In the genomic region with DNA sequence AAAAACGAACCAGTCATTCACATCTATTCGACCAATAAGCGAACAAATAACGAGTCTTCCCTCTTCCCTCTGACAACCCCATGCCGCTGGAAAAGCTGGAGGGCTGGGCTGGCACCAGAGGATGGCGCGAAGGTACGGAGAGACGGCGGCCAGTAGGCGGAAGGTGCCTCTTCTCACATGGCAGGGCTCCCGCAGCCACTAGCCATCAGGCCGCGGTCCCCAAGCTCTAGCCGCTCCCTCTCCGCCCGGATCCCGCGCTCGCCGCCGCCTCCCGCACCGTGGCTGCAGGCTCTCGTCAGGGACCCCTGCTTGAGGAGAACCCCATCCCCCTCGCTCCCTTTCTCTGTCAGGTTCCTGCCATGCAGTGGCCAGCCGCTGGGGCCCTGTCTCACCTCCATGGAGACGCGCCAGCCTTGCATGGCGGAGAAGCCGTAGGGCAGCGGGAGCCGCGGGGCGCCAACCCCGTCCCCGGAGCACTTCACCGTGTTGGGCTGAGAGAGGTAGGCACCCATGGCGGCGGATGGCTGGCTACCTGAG, we compare ENCODE assay signal across 8 mouse cellular contexts. TPM values are rescaled to one million over a fixed set of nuclear protein-coding genes. Genes with fewer than 3 reads are reported as not detected.
A peak's percentile ranks its signal among the peaks of the same experiment; 100 is the strongest.
DNase-seq lines count a peak whose midpoint lies in the region; ATAC-seq lines count a peak whose summit lies in the region.

No protein-coding gene starts in this region.

- no peaks in the 10 kb centered on the region for H3K9me3 ChIP-seq in forebrain, embryonic 12.5 days
- H3K9me3 ChIP-seq in intestine, embryonic 16.5 days (ENCODE audit: control insufficient read depth, low read length) = no peaks in the 10 kb centered on the region

- peak overlapping the region; percentile 98 for H3K4me3 ChIP-seq in forebrain, embryonic 12.5 days (replicated peaks)
- H3K4me3 ChIP-seq in intestine, embryonic 16.5 days (ENCODE audit: low read length) = peak overlapping the region; percentile 76

- H3K4me1 ChIP-seq in forebrain, embryonic 12.5 days = peaks cover 9% of the 10 kb centered on the region
- H3K4me1 ChIP-seq in intestine, embryonic 16.5 days (ENCODE audit: control insufficient read depth, insufficient read depth, low read length) = peaks cover 10% of the 10 kb centered on the region

- H3K4me2 ChIP-seq in forebrain, embryonic 12.5 days = peak overlapping the region; percentile 77
- peak overlapping the region; percentile 63 for H3K4me2 ChIP-seq in intestine, embryonic 16.5 days (ENCODE audit: low read depth, low read length)

- ATAC-seq in forebrain, embryonic 12.5 days (ENCODE audit: low FRiP score) = no peak; the same call in 1 of the 2 replicates
- peak; percentile 78 for ATAC-seq in intestine, embryonic 16.5 days

- peak overlapping the region; percentile 93 for H3K27ac ChIP-seq in forebrain, embryonic 12.5 days
- peak overlapping the region; percentile 81 for H3K27ac ChIP-seq in intestine, embryonic 16.5 days (ENCODE audit: low read length)

- DNase-seq in layer of hippocampus, postnatal 14 days (ENCODE audit: low spot score in 2 of 2) = peak; percentile 51 to 63
- DNase-seq in layer of hippocampus, adult 9-11 months = no peak
- peak; percentile 53 for DNase-seq in adrenal gland, postnatal 25 days
- DNase-seq in lung, postnatal 10 days = peak; percentile 58
- peak; percentile 70 for DNase-seq in right cerebral cortex, postnatal 10 days (ENCODE audit: low spot score in 2 of 2)
- DNase-seq in urinary bladder, postnatal 10 days (ENCODE audit: low spot score) = no peak

- no peaks in the 10 kb centered on the region for H3K36me3 ChIP-seq in forebrain, embryonic 12.5 days (replicated peaks)
- no peaks in the 10 kb centered on the region for H3K36me3 ChIP-seq in intestine, embryonic 16.5 days (ENCODE audit: control insufficient read depth, insufficient read depth, low read length)

- peak overlapping the region; percentile 90 for H3K9ac ChIP-seq in forebrain, embryonic 12.5 days
- H3K9ac ChIP-seq in intestine, embryonic 16.5 days (ENCODE audit: low read depth, low read length) = peak overlapping the region; percentile 82

- WGBS in forebrain, embryonic 12.5 days = 0% methylated on average over 38 of the region's 40 CpGs
- WGBS in intestine, embryonic 16.5 days = 0% methylated on average over 40 of the region's 40 CpGs

- H3K27me3 ChIP-seq in forebrain, embryonic 12.5 days = no peaks in the 10 kb centered on the region
- no peaks in the 10 kb centered on the region for H3K27me3 ChIP-seq in intestine, embryonic 16.5 days (replicated peaks; ENCODE audit: control insufficient read depth, insufficient read depth, low read length)

RNA-seq across cellular contexts. Expression of a gene that starts 0.5 kb away (rescaled TPM):
- 10 to 100 TPM; 84.9 to 85.7 TPM for total RNA-seq in layer of hippocampus, postnatal 14 days (2021)
- 105 and 137 TPM in 2 replicates for total RNA-seq in adrenal gland, postnatal 25 days (2021)
- 169 TPM in 2 replicates for polyA plus RNA-seq in forebrain, embryonic 12.5 days (2016; fragmentation: Nextera tagmentation; extraction: Ambion mirVana)
- polyA plus RNA-seq in intestine, embryonic 16.5 days (2015; fragmentation: Nextera tagmentation; extraction: Ambion mirVana) = 110 and 122 TPM in 2 replicates

RNA-seq across cellular contexts. Expression of a gene that starts 17.9 kb away (rescaled TPM):
- total RNA-seq in layer of hippocampus, postnatal 14 days (2021) = 10 to 100 TPM; 25.5 to 31.3 TPM
- total RNA-seq in adrenal gland, postnatal 25 days (2021) = 28.4 and 34.3 TPM in 2 replicates
- polyA plus RNA-seq in forebrain, embryonic 12.5 days (2016; fragmentation: Nextera tagmentation; extraction: Ambion mirVana) = 14.3 and 17.7 TPM in 2 replicates
- polyA plus RNA-seq in intestine, embryonic 16.5 days (2015; fragmentation: Nextera tagmentation; extraction: Ambion mirVana) = 5.5 and 6.0 TPM in 2 replicates

RNA-seq across cellular contexts. Expression of a gene that starts 20.7 kb away (rescaled TPM):
- 10 to 100 TPM; 77.7 to 79.7 TPM for total RNA-seq in layer of hippocampus, postnatal 14 days (2021)
- 80.5 and 107 TPM in 2 replicates for total RNA-seq in adrenal gland, postnatal 25 days (2021)
- 137 and 139 TPM in 2 replicates for polyA plus RNA-seq in forebrain, embryonic 12.5 days (2016; fragmentation: Nextera tagmentation; extraction: Ambion mirVana)
- polyA plus RNA-seq in intestine, embryonic 16.5 days (2015; fragmentation: Nextera tagmentation; extraction: Ambion mirVana) = 132 and 140 TPM in 2 replicates

RNA-seq across cellular contexts. Expression of a gene that starts 21.1 kb away (rescaled TPM):
- total RNA-seq in layer of hippocampus, postnatal 14 days (2021) = not detected
- not detected in 2 replicates for total RNA-seq in adrenal gland, postnatal 25 days (2021)
- polyA plus RNA-seq in forebrain, embryonic 12.5 days (2016; fragmentation: Nextera tagmentation; extraction: Ambion mirVana) = 0.54 and 0.89 TPM in 2 replicates
- polyA plus RNA-seq in intestine, embryonic 16.5 days (2015; fragmentation: Nextera tagmentation; extraction: Ambion mirVana) = 0.27 TPM in 1 of 2 replicates, not detected in the other

RNA-seq across cellular contexts. Expression of a gene that starts 26.7 kb away (rescaled TPM):
- 10 to 100 TPM; 48.1 to 55.2 TPM for total RNA-seq in layer of hippocampus, postnatal 14 days (2021)
- total RNA-seq in adrenal gland, postnatal 25 days (2021) = 45.2 and 52.6 TPM in 2 replicates
- 65.0 and 72.0 TPM in 2 replicates for polyA plus RNA-seq in forebrain, embryonic 12.5 days (2016; fragmentation: Nextera tagmentation; extraction: Ambion mirVana)
- 67.1 and 67.6 TPM in 2 replicates for polyA plus RNA-seq in intestine, embryonic 16.5 days (2015; fragmentation: Nextera tagmentation; extraction: Ambion mirVana)

Comparison
In these comparisons a context has a peak if more than half of its experiments do, and no peak if none do; other contexts are left out.
1. DNase-seq: peak in layer of hippocampus, postnatal 14 days (2 of 2), adrenal gland, postnatal 25 days (single experiment), lung, postnatal 10 days (single experiment) and right cerebral cortex, postnatal 10 days (2 of 2); none in layer of hippocampus, adult 9-11 months (single experiment) and urinary bladder, postnatal 10 days (single experiment).